Mouse (Mus musculus): ENCODE results near the gene Tgfb3. TPM values are rescaled to one million over a fixed set of nuclear protein-coding genes. Genes with fewer than 3 reads are reported as not detected.

The Tgfb3 gene
- total and polyA plus RNA-seq, 3 experiments, result 0.42 to 0.96 TPM; not detected in 1

DNA sequence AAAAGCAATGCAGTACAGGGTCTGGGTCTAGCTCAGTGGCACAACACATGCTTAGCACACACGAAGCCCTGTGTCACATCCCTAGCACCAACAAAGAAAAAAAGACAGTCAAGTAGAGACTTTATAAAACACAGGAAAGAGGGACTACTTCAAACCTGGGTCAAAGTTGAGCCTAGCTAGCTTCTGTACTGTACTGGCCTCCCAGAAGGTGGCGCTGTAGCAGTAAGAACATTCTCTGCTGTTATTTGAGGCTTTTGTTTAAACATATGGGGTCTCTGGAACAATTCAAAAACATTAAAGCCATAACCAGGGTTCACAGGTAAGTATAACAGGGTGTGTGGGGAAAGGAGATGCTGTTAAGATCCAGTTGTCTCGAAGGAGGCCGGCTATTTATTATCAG is 54.4 kb downstream of the Tgfb3 start:
- DNase-seq (ENCODE audit: low read depth, low spot score), result peak; percentile 49
- Histone ChIP-seq H3K4me3 (ENCODE audit: control insufficient read depth in 1 of 2, insufficient read depth in 1 of 2, low read depth in 2 of 2, low read length in 2 of 2) (no peak overlapping the region), H3K4me1 (ENCODE audit: control insufficient read depth in 1 of 2, insufficient read depth in 2 of 2, low read length in 2 of 2) (peaks cover 0 to 7% of the 10 kb centered on the region in 2 experiments; a peak in 1 of 4 replicates), H3K9ac (ENCODE audit: control insufficient read depth, low read depth, low read length, poor library complexity, severe bottlenecking) (no peak overlapping the region), H3K36me3 (ENCODE audit: control insufficient read depth in 1 of 2, insufficient read depth in 2 of 2, low read length in 2 of 2) (peaks cover 0 to 4% of the 10 kb centered on the region in 2 experiments; a peak in 2 of 4 replicates), H3K27ac (ENCODE audit: control insufficient read depth, low read depth, low read length) (no peak overlapping the region), H3K79me2 (ENCODE audit: control insufficient read depth, insufficient read depth, low read length, poor library complexity) (no peaks in the 10 kb centered on the region), H3K27me3 (ENCODE audit: control insufficient read depth in 1 of 2, insufficient read depth in 2 of 2, low read length in 2 of 2) (no peaks in the 10 kb centered on the region), H3K9me3 (replicated peaks; ENCODE audit: insufficient read depth, low read length) (no peaks in the 10 kb centered on the region)
- TF ChIP-seq GABPA (IDR thresholded peaks at IDR 0.05; ENCODE audit: low read depth, low read length) (no peak), POLR2AphosphoS5 (IDR thresholded peaks at IDR 0.05; ENCODE audit: borderline replicate concordance, low read depth, low read length) (no peak), ZMIZ1 (IDR thresholded peaks at IDR 0.05; ENCODE audit: low read depth, low read length) (no peak), JUND (IDR thresholded peaks at IDR 0.05; ENCODE audit: low read depth, low read length) (no peak), SMC3 (IDR thresholded peaks at IDR 0.05; ENCODE audit: low read depth, low read length) (peak; percentile 41), SIN3A (IDR thresholded peaks at IDR 0.05; ENCODE audit: low read length) (no peak), NRF1 (IDR thresholded peaks at IDR 0.05; ENCODE audit: insufficient read depth, low read depth, low read length, poor library complexity, severe bottlenecking) (no peak), MAZ (IDR thresholded peaks at IDR 0.05; ENCODE audit: low read depth, low read length) (no peak), MXI1 (IDR thresholded peaks at IDR 0.05; ENCODE audit: low read depth, low read length) (no peak), E2F4 (IDR thresholded peaks at IDR 0.05; ENCODE audit: borderline replicate concordance, low read depth, low read length) (no peak), RAD21 (IDR thresholded peaks at IDR 0.05; ENCODE audit: low read depth, low read length) (peak; percentile 25), MYC (IDR thresholded peaks at IDR 0.05; ENCODE audit: low read depth, low read length) (no peak), CTCF (IDR thresholded peaks at IDR 0.05 in 2 of 3, conservative IDR thresholded peaks at IDR 0.05 in 1 of 3; ENCODE audit: control insufficient read depth in 1 of 3, insufficient read depth in 1 of 3, low read depth in 2 of 3, low read length in 3 of 3, poor library complexity in 1 of 3, severe bottlenecking in 1 of 3) (peak; percentile 56 to 75 (median 59)), CHD1 (IDR thresholded peaks at IDR 0.05; ENCODE audit: low read depth, low read length) (no peak), ZKSCAN1 (IDR thresholded peaks at IDR 0.05; ENCODE audit: low read depth, low read length) (no peak), NELFE (IDR thresholded peaks at IDR 0.05; ENCODE audit: low read depth, low read length) (no peak), ZC3H11A (IDR thresholded peaks at IDR 0.05; ENCODE audit: low read depth, low read length) (0 out of 2 replicates have a peak, but pooled peaks have one; percentile 12), MAX (IDR thresholded peaks at IDR 0.05; ENCODE audit: low read length) (no peak), TAL1 (IDR thresholded peaks at IDR 0.05; ENCODE audit: low read length) (no peak), HCFC1 (IDR thresholded peaks at IDR 0.05; ENCODE audit: low read depth, low read length) (no peak), POLR2AphosphoS2 (IDR thresholded peaks at IDR 0.05; ENCODE audit: low read length) (no peak), TBP (IDR thresholded peaks at IDR 0.05; ENCODE audit: low read depth, low read length) (no peak)

All from MEL (cell line).